Mouse (Mus musculus) bone marrow, adult 2 months (tissue): Measurements from ENCODE around the gene Dcaf11.

Experiments
- CTCF ChIP-seq: fragments of 200-500 bp; IDR thresholded peaks from 2 replicates; pipeline ENCODE4 v1.5.1; 2011; ENCODE audit warnings: low read length, control low read depth; ENCODE audit not compliant: control insufficient read depth, insufficient read depth
- POLR2A ChIP-seq: fragments of 200-500 bp; IDR thresholded peaks from 2 replicates; pipeline ENCODE4 v1.6.1; 2011; ENCODE audit warnings: low read depth, mild to moderate bottlenecking, control low read depth, low read length, borderline replicate concordance; ENCODE audit not compliant: control insufficient read depth

- TF ChIP-seq CTCF, result no peak
- no peak for TF ChIP-seq POLR2A
These were observed 29.5 kb downstream of the Dcaf11 start for GRCm38 (mm10) chr14:55589271-55589670.
